22 mouse cellular contexts compared by ENCODE assay signal in genomic region chr15:10262219-10262618, GRCm38 (mm10).
A peak's percentile ranks its signal among the peaks of the same experiment; 100 is the strongest.
DNase-seq lines count a peak whose midpoint lies in the region; ATAC-seq and TF ChIP-seq lines count a peak whose summit lies in the region.
"Had no signal": no experiment of that assay in that cellular context is flagged by ENCODE, and none has a peak within 500 bp of the region (broad histone marks: within the 10 kb centered on the region; RNA-seq: fewer than 3 reads in every experiment).

No protein-coding gene starts in this region.

- H3K27ac ChIP-seq in lung, embryonic 14.5 days (ENCODE audit: low read depth), result no peak overlapping the region
- H3K27ac ChIP-seq in lung, postnatal 0 days (ENCODE audit: low read length), result no peak overlapping the region
- H3K27ac ChIP-seq: embryonic facial prominence, embryonic 13.5 days; embryonic facial prominence, embryonic 15.5 days; forebrain, embryonic 10.5 days; forebrain, embryonic 12.5 days had no signal

- H3K4me1 ChIP-seq in lung, embryonic 14.5 days (ENCODE audit: insufficient read depth), result no peaks in the 10 kb centered on the region
- H3K4me1 ChIP-seq in lung, adult 2 months (ENCODE audit: control insufficient read depth, insufficient read depth, low read length), result no peaks in the 10 kb centered on the region
- H3K4me1 ChIP-seq in lung, postnatal 0 days (ENCODE audit: insufficient read depth, low read depth, low read length), result no peaks in the 10 kb centered on the region
- H3K4me1 ChIP-seq: embryonic facial prominence, embryonic 13.5 days; embryonic facial prominence, embryonic 15.5 days; forebrain, embryonic 10.5 days; forebrain, embryonic 12.5 days had no signal

- TF ChIP-seq EP300 in lung, postnatal 0 days (IDR thresholded peaks at IDR 0.05), result no peak

- H3K4me3 ChIP-seq in lung, embryonic 14.5 days (ENCODE audit: low read depth, low read length), result no peak overlapping the region
- H3K4me3 ChIP-seq in lung, adult 2 months (replicated peaks; ENCODE audit: extremely low read depth, low read depth, low read length), result no peak overlapping the region
- H3K4me3 ChIP-seq in lung, postnatal 0 days (ENCODE audit: low read depth, low read length), result no peak overlapping the region
- H3K4me3 ChIP-seq: embryonic facial prominence, embryonic 13.5 days; embryonic facial prominence, embryonic 15.5 days; erythroblast, embryonic 14.5 days; forebrain, embryonic 10.5 days; forebrain, embryonic 12.5 days had no signal

- 75% methylated on average over 2 of the region's 2 CpGs for WGBS in lung, embryonic 14.5 days
- WGBS in lung, adult 2 months, result 88% methylated on average over 2 of the region's 2 CpGs
- 82% methylated on average over 2 of the region's 2 CpGs for WGBS in lung, postnatal 0 days

- peak; percentile 63 for DNase-seq in lung, embryonic 14.5 days
- no peak for DNase-seq in lung, adult 2 months
- peak; percentile 43 for DNase-seq in lung, postnatal 0 days (ENCODE audit: low spot score)
- DNase-seq in lung, postnatal 14 days, result no peak
- peak; percentile 7 for DNase-seq in lung, postnatal 36 days
- no peak for DNase-seq in lung, postnatal 25 days (ENCODE audit: low spot score)
- DNase-seq: adrenal gland, adult 2 months; adrenal gland, postnatal 10 days; adrenal gland, postnatal 25 days; cerebellum, adult 11 months; cerebellum, adult 18-20 months; cerebellum, adult 8-10 months; cerebellum, adult 9-11 months; cerebellum, postnatal 14 days; cerebellum, postnatal 36 days; embryo, embryonic 11 days had no signal

- no peaks in the 10 kb centered on the region for H3K9me3 ChIP-seq in lung, embryonic 14.5 days (ENCODE audit: low read depth, low read length)
- H3K9me3 ChIP-seq in lung, postnatal 0 days (ENCODE audit: low read length), result no peaks in the 10 kb centered on the region
- H3K9me3 ChIP-seq: embryonic facial prominence, embryonic 13.5 days; embryonic facial prominence, embryonic 15.5 days; forebrain, embryonic 10.5 days; forebrain, embryonic 12.5 days had no signal

- no peaks in the 10 kb centered on the region for H3K27me3 ChIP-seq in lung, embryonic 14.5 days (ENCODE audit: insufficient read depth, low read length)
- no peaks in the 10 kb centered on the region for H3K27me3 ChIP-seq in lung, postnatal 0 days (replicated peaks; ENCODE audit: insufficient read depth, low read length)
- H3K27me3 ChIP-seq: embryonic facial prominence, embryonic 13.5 days; embryonic facial prominence, embryonic 15.5 days; forebrain, embryonic 12.5 days had no signal

- H3K36me3 ChIP-seq in lung, embryonic 14.5 days (ENCODE audit: insufficient read depth), result no peaks in the 10 kb centered on the region
- H3K36me3 ChIP-seq in lung, postnatal 0 days (ENCODE audit: insufficient read depth, low read length), result no peaks in the 10 kb centered on the region
- H3K36me3 ChIP-seq: embryonic facial prominence, embryonic 13.5 days; embryonic facial prominence, embryonic 15.5 days; forebrain, embryonic 10.5 days; forebrain, embryonic 12.5 days had no signal

- no peak for TF ChIP-seq CTCF in lung, embryonic 14.5 days (IDR thresholded peaks at IDR 0.05; ENCODE audit: low read depth)
- TF ChIP-seq CTCF in lung, adult 2 months (IDR thresholded peaks at IDR 0.05; ENCODE audit: insufficient read depth, low read length), result no peak
- TF ChIP-seq CTCF in lung, postnatal 0 days (IDR thresholded peaks at IDR 0.05), result no peak

- H3K9ac ChIP-seq in lung, embryonic 14.5 days, result no peak overlapping the region
- no peak overlapping the region for H3K9ac ChIP-seq in lung, postnatal 0 days (replicated peaks; ENCODE audit: low read depth)
- H3K9ac ChIP-seq: embryonic facial prominence, embryonic 13.5 days; embryonic facial prominence, embryonic 15.5 days; forebrain, embryonic 12.5 days had no signal

- TF ChIP-seq POLR2A in lung, adult 2 months (IDR thresholded peaks at IDR 0.05; ENCODE audit: borderline replicate concordance, extremely low read depth, low read depth, low read length), result no peak

- H3K4me2 ChIP-seq in lung, embryonic 14.5 days, result no peak overlapping the region
- H3K4me2 ChIP-seq in lung, postnatal 0 days (replicated peaks; ENCODE audit: low read depth, low read length), result no peak overlapping the region
- H3K4me2 ChIP-seq: embryonic facial prominence, embryonic 13.5 days; embryonic facial prominence, embryonic 15.5 days; forebrain, embryonic 12.5 days had no signal

- peak; percentile 58; the same call in 1 of the 2 replicates for ATAC-seq in lung, embryonic 14.5 days (ENCODE audit: insufficient read depth)
- no peak for ATAC-seq in lung, postnatal 0 days
- ATAC-seq: forebrain, embryonic 14.5 days had no signal

Comparison
In these comparisons a context has a peak if more than half of its experiments do, and no peak if none do; other contexts are left out.
1. DNase-seq: peak in lung, embryonic 14.5 days (single experiment), lung, postnatal 0 days (single experiment) and lung, postnatal 36 days (single experiment); none in lung, adult 2 months (single experiment), lung, postnatal 14 days (single experiment) and lung, postnatal 25 days (single experiment).